Mouse (Mus musculus) limb, embryonic 12.5 days (tissue): ENCODE measurements around the gene Parvg. TPM values are rescaled to one million over a fixed set of nuclear protein-coding genes. Genes with fewer than 3 reads are reported as not detected.

Experiments used
- ATAC-seq: fragments of 200-750 bp; cut with Nextera tagmentation; 2 replicates; pipeline ENCODE4 v1.8.0; 2017; ENCODE audit warnings: low read depth, moderate TSS enrichment; ENCODE audit not compliant: insufficient number of reproducible peaks, insufficient read depth, low FRiP score, low TSS enrichment
- H3K27ac ChIP-seq: fragments of 300-500 bp; sonication (generic); 2 replicates; pipeline ENCODE4 v1.5.1; 2016; ENCODE audit warnings: mild to moderate bottlenecking, moderate library complexity
- H3K27me3 ChIP-seq: fragments of 300-500 bp; sonication (generic); 2 replicates; pipeline ENCODE4 v1.6.1; 2016; ENCODE audit warnings: mild to moderate bottlenecking, moderate library complexity
- H3K36me3 ChIP-seq: fragments of 300-500 bp; sonication (generic); 2 replicates; pipeline ENCODE4 v1.6.1; 2016; ENCODE audit warnings: mild to moderate bottlenecking, moderate library complexity
- H3K4me1 ChIP-seq: fragments of 300-500 bp; sonication (generic); replicated peaks from 2 replicates; pipeline ENCODE4 v1.6.1; 2016
- H3K4me2 ChIP-seq: fragments of 300-500 bp; sonication (generic); 2 replicates; pipeline ENCODE4 v1.6.1; 2016; ENCODE audit warnings: mild to moderate bottlenecking, moderate library complexity
- H3K4me3 ChIP-seq: fragments of 300-500 bp; sonication (generic); replicated peaks from 2 replicates; pipeline ENCODE4 v1.5.1; 2016; ENCODE audit warnings: mild to moderate bottlenecking
- H3K9ac ChIP-seq: fragments of 300-500 bp; sonication (generic); replicated peaks from 2 replicates; pipeline ENCODE4 v1.6.1; 2016; ENCODE audit warnings: mild to moderate bottlenecking, moderate library complexity
- H3K9me3 ChIP-seq: fragments of 300-500 bp; sonication (generic); 2 replicates; pipeline ENCODE4 v1.6.1; 2016; ENCODE audit warnings: mild to moderate bottlenecking, moderate library complexity
- WGBS: fragments of 180-500 bp; shearing (Covaris S2); methylation state at CpG from one replicate; pipeline ENCODE4 v1.1.7; 2016; 5-methylcytosine and 5-hydroxymethylcytosine counted together
- polyA plus RNA-seq: library from polyadenylated mRNA; unstranded; fragments of >200 nt; fragmentation: Nextera tagmentation; extraction: Ambion mirVana; gene quantifications from 2 replicates; pipeline ENCODE4 v1.2.1, GENCODE M21; 2016

Gene Parvg
- polyA plus RNA-seq, 1 experiment from 2014 or later: 1.2 TPM

DNA sequence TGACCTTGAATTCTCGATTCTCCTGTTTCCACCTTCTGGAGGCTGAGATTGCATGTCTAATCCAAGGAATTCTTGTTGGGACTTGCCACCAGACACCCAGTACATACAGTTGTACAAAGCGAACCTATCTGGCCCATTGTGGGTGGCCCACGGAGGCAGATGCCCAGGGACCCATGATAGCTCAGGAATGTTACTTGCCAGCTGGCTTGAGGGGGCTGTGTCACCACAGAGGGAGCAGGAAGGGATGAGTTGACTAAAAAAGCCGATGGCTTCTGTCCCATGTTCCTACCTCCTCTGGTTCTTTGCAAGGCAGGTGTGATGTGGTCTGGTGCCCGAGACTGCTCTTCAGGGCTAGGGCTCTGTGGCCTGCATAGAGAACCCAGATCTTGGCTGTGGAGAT, 32.7 kb upstream of the Parvg start:
- no peak overlapping the region for H3K4me2 ChIP-seq
- no peak for ATAC-seq
- no peak overlapping the region for H3K9ac ChIP-seq
- H3K9me3 ChIP-seq: no peaks in the 10 kb centered on the region
- H3K4me1 ChIP-seq: peaks cover 4% of the 10 kb centered on the region; the same call in 1 of the 2 replicates
- H3K27me3 ChIP-seq: no peaks in the 10 kb centered on the region
- 0 out of 2 replicates have a peak, but pooled peaks cover 2% of the 10 kb centered on the region for H3K36me3 ChIP-seq
- no peak overlapping the region for H3K4me3 ChIP-seq
- H3K27ac ChIP-seq: no peak overlapping the region
- 91% methylated on average over 5 of the region's 5 CpGs for WGBS

DNA sequence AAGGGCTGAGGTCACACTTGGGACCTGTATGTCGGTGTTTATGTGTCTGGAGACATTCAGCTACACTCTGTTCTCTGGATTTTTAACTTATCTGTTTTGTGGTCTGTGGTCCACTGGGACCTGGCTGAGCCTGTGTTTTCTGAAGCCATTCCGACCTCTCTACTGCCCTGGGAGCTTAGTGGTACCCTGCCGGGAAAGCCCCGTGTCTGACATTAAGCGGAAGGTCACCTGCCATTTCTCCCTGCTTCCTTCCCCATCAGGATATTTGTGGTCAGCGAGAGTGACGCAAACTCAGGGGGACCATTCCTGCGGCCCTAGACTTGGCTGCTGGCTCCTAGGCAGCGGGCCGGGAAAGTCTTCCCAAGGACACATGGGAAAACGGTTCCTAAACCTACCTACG, 30.2 kb upstream of the Parvg start:
- no peak overlapping the region for H3K4me2 ChIP-seq
- no peaks in the 10 kb centered on the region for H3K9me3 ChIP-seq
- WGBS: 80% methylated on average over 12 of the region's 12 CpGs
- no peak overlapping the region for H3K9ac ChIP-seq
- no peak for ATAC-seq
- 0 out of 2 replicates have a peak, but pooled peaks cover 2% of the 10 kb centered on the region for H3K36me3 ChIP-seq
- no peak overlapping the region for H3K27ac ChIP-seq
- peaks cover 5% of the 10 kb centered on the region; the same call in 1 of the 2 replicates for H3K27me3 ChIP-seq
- H3K4me3 ChIP-seq: no peak overlapping the region
- H3K4me1 ChIP-seq: peaks cover 8% of the 10 kb centered on the region

DNA sequence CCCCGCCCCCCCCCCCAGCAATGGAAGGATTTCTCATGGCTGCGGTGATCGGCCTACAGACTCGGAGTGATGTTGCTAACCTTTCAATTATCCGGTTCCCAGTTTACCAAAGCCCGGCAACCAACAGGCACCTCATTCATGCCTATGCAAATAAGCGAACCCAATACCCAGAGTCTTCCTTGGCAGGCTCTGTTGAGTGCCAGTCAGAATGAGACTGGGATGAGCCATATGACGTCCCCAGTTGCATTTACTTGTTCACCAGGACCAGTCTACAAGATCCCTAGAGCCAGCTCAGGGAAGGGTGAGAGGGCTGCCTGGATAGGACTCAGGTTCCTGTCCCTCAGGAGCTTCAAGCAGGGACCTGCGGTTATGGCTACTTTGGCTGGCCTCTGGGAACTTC, 29.4 kb upstream of the Parvg start:
- H3K4me3 ChIP-seq: no peak overlapping the region
- 89% methylated on average over 9 of the region's 9 CpGs for WGBS
- ATAC-seq: no peak
- no peaks in the 10 kb centered on the region for H3K9me3 ChIP-seq
- H3K36me3 ChIP-seq: 0 out of 2 replicates have a peak, but pooled peaks cover 2% of the 10 kb centered on the region
- H3K4me2 ChIP-seq: no peak overlapping the region
- no peak overlapping the region for H3K27ac ChIP-seq
- H3K27me3 ChIP-seq: peaks cover 7% of the 10 kb centered on the region; the same call in 1 of the 2 replicates
- no peak overlapping the region for H3K9ac ChIP-seq
- H3K4me1 ChIP-seq: peaks cover 16% of the 10 kb centered on the region

DNA sequence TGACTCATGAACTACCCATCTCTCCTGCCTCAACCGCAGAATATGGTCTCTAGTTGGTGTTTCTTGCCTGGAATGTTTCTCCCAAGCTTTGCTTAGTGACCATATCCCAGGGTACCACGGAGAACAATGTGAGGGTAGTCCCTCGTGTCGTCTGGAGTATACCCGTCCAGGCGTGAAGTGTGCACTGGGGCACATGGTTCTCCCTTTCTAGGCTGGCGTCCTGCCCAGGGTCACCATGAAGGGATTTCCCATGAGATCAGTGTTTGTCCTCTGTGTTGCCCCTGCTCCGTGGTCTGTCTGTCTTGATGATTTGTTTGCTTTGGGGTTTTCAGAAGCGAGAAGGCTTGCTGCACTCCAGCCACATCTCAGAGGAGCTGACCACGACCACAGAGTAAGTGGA, 28.6 kb upstream of the Parvg start:
- peaks cover 7% of the 10 kb centered on the region; the same call in 1 of the 2 replicates for H3K27me3 ChIP-seq
- H3K36me3 ChIP-seq: 0 out of 2 replicates have a peak, but pooled peaks cover 2% of the 10 kb centered on the region
- H3K9ac ChIP-seq: no peak overlapping the region
- H3K9me3 ChIP-seq: no peaks in the 10 kb centered on the region
- 88% methylated on average over 10 of the region's 10 CpGs for WGBS
- no peak overlapping the region for H3K4me2 ChIP-seq
- no peak overlapping the region for H3K4me3 ChIP-seq
- H3K27ac ChIP-seq: no peak overlapping the region
- H3K4me1 ChIP-seq: peaks cover 25% of the 10 kb centered on the region
- ATAC-seq: no peak

DNA sequence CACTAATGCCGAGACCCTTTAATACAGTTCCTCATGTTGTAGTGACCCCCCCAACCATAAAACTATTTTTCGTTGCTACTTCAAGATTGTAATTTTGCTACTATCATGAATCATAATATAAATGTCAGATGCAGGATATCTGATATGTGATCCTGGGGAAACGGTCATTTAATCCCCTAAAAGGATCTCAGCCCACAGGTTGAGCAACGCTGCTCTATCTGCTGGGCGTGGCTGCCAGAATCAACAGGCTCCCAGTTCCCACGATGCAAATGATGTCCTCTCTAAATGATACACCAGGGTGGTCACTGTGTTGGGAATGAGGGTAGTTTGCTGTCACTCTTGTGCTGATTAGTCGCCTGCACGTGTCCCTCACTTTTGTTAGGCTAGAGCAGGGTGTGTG, 26.4 kb upstream of the Parvg start:
- 51% methylated on average over 8 of the region's 8 CpGs for WGBS
- no peak overlapping the region for H3K27ac ChIP-seq
- no peak for ATAC-seq
- no peak overlapping the region for H3K9ac ChIP-seq
- H3K4me2 ChIP-seq: no peak overlapping the region
- H3K4me3 ChIP-seq: no peak overlapping the region
- H3K4me1 ChIP-seq: peaks cover 47% of the 10 kb centered on the region
- peaks cover 14% of the 10 kb centered on the region; the same call in 1 of the 2 replicates for H3K27me3 ChIP-seq
- H3K36me3 ChIP-seq: 0 out of 2 replicates have a peak, but pooled peaks cover 2% of the 10 kb centered on the region
- H3K9me3 ChIP-seq: no peaks in the 10 kb centered on the region

DNA sequence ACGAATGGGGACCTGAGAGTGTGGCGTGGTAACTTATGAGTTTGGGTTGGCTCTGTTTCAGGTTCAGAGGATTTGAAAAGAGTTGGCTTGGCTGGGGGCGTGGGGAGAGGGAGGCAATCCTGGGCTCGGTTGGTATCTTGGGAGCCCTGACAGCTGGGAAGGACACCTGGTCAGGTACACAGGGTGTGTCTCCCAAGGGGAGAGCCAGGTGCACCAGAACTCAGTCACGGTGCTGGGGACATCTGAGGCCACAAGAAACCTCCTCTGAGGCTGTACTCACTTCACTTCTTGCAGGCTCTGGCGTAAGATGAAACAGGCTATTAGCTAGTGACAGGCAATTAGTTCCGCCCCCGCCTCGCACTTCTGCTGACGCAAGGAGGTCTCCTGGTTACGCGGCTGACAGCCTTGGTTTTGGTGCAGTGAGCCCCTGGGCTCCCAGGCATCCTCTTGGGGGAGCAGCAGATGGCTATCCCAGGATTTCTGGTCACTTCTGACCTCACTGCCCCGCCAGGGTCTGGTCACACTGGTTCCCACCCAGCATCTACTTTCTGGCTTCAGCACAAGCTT, 24.9 kb upstream of the Parvg start:
- Histone ChIP-seq H3K9me3 (no peaks in the 10 kb centered on the region), H3K9ac (no peak overlapping the region), H3K4me3 (no peak overlapping the region), H3K27me3 (peaks cover 14% of the 10 kb centered on the region; the same call in 1 of the 2 replicates), H3K27ac (no peak overlapping the region), H3K4me2 (no peak overlapping the region), H3K4me1 (peaks cover 61% of the 10 kb centered on the region), H3K36me3 (0 out of 2 replicates have a peak, but pooled peaks cover 2% of the 10 kb centered on the region)
- ATAC-seq: no peak
- 31% methylated on average over 13 of the region's 13 CpGs for WGBS

DNA sequence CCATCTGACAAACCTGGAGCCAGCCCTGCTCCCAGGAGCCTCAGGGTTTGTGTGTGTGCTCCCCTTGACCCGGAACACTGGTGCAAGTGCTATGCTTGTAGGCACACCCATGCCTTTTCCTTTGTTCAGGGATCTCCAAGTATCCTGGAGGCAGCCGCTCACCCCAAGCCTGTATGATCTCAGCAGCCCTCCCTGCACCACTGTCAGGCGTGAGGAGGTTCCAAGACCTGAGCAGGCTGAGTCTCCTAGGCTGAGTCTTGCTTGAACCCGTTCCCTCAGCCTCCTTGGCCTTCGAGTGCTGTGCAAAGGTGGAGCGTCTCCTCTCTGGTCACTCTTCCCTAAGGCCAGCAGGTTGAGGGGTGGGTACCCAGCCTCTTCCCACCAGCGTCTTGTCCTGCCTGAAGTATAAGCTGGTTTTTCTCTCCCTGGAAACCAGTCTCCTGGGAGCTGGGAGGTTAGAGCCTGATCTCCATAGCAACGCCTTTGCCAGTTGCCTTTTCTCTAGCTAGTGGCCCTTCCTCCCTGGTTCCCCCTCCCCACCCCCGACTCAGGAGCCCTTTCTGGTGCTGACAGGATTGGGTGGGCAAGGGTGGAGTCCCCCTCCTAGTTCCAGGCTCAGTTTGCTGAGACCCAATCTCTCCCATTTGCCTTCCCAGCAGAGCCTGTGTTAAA, 24.0 kb upstream of the Parvg start:
- no peaks in the 10 kb centered on the region for H3K9me3 ChIP-seq
- H3K4me1 ChIP-seq: peaks cover 64% of the 10 kb centered on the region
- H3K9ac ChIP-seq: peak overlapping the region; percentile 9; the same call in 1 of the 2 replicates
- H3K27ac ChIP-seq: peak overlapping the region; percentile 12; the same call in 1 of the 2 replicates
- 30% methylated on average over 9 of the region's 9 CpGs for WGBS
- H3K36me3 ChIP-seq: no peaks in the 10 kb centered on the region
- ATAC-seq: peak; percentile 27; the same call in 1 of the 2 replicates
- no peak overlapping the region for H3K4me3 ChIP-seq
- H3K4me2 ChIP-seq: no peak overlapping the region
- H3K27me3 ChIP-seq: peaks cover 14% of the 10 kb centered on the region; the same call in 1 of the 2 replicates

DNA sequence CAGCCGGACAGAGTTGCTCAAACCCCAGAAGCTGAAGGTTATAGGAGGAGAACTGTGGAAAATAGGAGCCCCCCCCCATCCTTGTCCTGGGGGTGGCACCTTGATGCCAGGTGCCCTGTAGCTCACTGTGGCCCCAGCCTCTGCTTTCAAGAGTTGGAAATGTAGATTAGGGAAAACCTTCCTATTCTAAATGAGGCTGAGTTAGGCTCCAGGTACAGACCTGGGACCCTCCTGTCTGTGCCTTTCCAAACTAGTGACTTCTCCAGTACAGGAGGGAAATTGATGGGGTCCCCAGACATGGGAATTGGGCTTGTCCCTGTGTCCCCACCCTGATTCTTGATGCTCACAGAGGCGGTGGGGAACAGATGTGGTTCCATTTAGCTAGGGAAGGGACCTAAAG, 23.2 kb upstream of the Parvg start:
- H3K4me1 ChIP-seq: peaks cover 64% of the 10 kb centered on the region
- no peaks in the 10 kb centered on the region for H3K9me3 ChIP-seq
- no peaks in the 10 kb centered on the region for H3K36me3 ChIP-seq
- WGBS: 63% methylated on average over 2 of the region's 2 CpGs
- peaks cover 14% of the 10 kb centered on the region; the same call in 1 of the 2 replicates for H3K27me3 ChIP-seq
- no peak overlapping the region for H3K4me3 ChIP-seq
- H3K9ac ChIP-seq: no peak overlapping the region
- peak overlapping the region; percentile 29; the same call in 1 of the 2 replicates for H3K27ac ChIP-seq
- H3K4me2 ChIP-seq: no peak overlapping the region
- ATAC-seq: no peak

DNA sequence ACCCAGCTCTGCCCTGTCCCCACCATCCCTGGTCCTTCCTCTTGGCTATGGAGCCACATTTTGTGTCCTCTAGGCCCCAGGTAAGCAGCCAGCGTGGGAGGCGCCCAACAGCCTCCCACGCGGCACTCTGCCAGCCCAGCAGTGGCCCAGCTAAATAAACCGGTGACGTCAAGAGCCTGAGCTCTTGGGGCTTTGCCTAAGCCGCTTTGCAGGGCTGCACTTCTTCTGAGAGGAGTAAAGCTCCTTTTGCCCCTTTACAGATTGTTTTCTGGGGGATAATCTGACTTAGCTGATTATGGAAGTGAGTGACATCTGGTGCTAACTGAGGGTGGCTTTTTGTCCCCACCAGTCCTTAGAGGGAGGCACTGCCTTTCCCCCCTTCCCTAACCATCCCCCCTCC, 22.8 kb upstream of the Parvg start:
- Histone ChIP-seq H3K36me3 (no peaks in the 10 kb centered on the region), H3K27ac (peak overlapping the region; percentile 59), H3K4me2 (no peak overlapping the region), H3K27me3 (peaks cover 14% of the 10 kb centered on the region; the same call in 1 of the 2 replicates), H3K9ac (no peak overlapping the region; the same call in 1 of the 2 replicates), H3K9me3 (no peaks in the 10 kb centered on the region), H3K4me3 (no peak overlapping the region), H3K4me1 (peaks cover 64% of the 10 kb centered on the region)
- WGBS: 9% methylated on average over 7 of the region's 7 CpGs
- no peak for ATAC-seq

DNA sequence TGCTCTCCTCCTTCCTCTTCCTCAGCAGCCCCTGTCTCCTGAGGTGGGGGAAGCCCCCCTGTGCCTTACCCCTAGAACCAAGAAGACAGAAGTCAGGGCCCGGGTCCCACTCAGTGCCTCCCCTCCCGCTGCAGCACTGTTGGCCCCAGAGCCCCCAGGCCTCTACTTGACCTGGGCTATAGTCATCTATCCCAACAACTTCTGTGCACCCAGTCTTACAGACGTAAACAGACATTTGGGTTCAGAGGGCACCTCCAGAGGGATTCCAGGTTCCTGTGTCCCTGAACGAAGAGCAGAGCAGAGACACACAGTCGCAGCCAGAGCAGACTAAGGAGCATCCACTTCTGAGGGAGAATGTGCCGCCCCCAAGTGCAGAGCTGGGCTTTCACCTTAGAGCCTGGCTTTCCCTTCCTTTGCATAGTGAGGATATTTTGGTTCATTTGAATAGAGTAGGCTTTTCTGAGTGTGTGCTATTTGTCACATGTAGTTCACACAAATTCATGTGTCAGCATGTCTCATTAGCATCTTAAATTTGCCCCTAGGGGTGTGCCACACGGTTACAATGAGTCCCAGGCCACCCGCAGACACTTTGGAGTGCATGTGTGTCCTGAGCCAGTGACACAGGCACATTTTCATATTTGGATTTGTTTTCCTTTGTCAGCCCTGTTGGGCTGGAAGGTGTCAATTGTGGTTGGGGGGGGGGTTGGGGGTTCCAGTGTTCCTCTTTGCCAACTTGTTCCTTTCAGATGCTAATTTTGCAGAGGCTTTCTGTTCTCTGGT, 22.0 kb upstream of the Parvg start:
- no peak for ATAC-seq
- no peaks in the 10 kb centered on the region for H3K9me3 ChIP-seq
- H3K9ac ChIP-seq: peak overlapping the region; percentile 18; the same call in 1 of the 2 replicates
- peak overlapping the region; percentile 59 for H3K27ac ChIP-seq
- peaks cover 14% of the 10 kb centered on the region; the same call in 1 of the 2 replicates for H3K27me3 ChIP-seq
- H3K4me2 ChIP-seq: no peak overlapping the region
- H3K36me3 ChIP-seq: no peaks in the 10 kb centered on the region
- no peak overlapping the region for H3K4me3 ChIP-seq
- H3K4me1 ChIP-seq: peaks cover 62% of the 10 kb centered on the region
- WGBS: 37% methylated on average over 8 of the region's 8 CpGs

DNA sequence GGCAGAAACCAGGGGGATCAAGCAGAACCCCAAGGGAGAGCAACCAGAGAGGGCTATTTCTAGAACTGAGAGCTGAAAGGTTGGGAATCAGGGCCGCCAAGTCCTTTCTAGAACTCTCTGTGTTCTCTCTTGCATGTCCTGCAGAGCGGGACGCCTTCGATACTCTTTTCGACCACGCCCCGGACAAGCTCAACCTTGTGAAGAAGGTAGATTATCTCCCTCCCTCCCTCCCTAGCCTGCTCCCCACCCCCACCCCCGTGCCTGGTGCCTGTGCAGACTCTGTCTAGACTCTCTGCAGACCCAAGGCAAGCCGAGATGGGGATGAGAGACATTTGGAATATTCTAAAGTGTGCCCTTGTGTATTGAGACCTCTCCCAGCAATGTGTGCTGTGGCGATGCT, 20.6 kb upstream of the Parvg start:
- H3K4me1 ChIP-seq: peaks cover 59% of the 10 kb centered on the region
- no peak overlapping the region for H3K9ac ChIP-seq
- H3K27me3 ChIP-seq: peaks cover 13% of the 10 kb centered on the region; the same call in 1 of the 2 replicates
- H3K9me3 ChIP-seq: no peaks in the 10 kb centered on the region
- no peak overlapping the region for H3K4me2 ChIP-seq
- no peak overlapping the region for H3K27ac ChIP-seq
- 47% methylated on average over 10 of the region's 10 CpGs for WGBS
- no peaks in the 10 kb centered on the region for H3K36me3 ChIP-seq
- ATAC-seq: no peak
- H3K4me3 ChIP-seq: no peak overlapping the region
